Mouse (Mus musculus) lung, adult 10 weeks (tissue): Measurements from ENCODE around the gene Hsp90aa1. TPM values are rescaled to one million over a fixed set of nuclear protein-coding genes. Genes with fewer than 3 reads are reported as not detected.

Experiments
- polyA plus RNA-seq: library from polyadenylated mRNA; stranded (reverse); fragments of 350-450 nt; fragmentation: Illumina TruSeq; extraction: RNeasy Lipid Tissue Mini Kit (QIAGEN cat#74804); gene quantifications from one replicate; pipeline ENCODE4 v1.2.3, GENCODE M21; 2014; ENCODE audit warnings: low read depth, low replicate concordance; ENCODE audit not compliant: insufficient read depth

Gene Hsp90aa1
- 245 TPM for polyA plus RNA-seq

GRCm38 (mm10) chr12:110702556-110702955 lies at the start of gene Hsp90aa1:
Hsp90aa1 (minus strand) TSS chr12:110702728.

GRCm38 (mm10) chr12:110737170-110738157 lies 34.9 kb upstream of the Hsp90aa1 start, which contains the start of gene Wdr20:
Wdr20 (plus strand) TSS chr12:110737944.

GRCm38 (mm10) chr12:110682561-110683299 lies 19.8 kb downstream of the Hsp90aa1 start, which contains the start of gene 1700001K19Rik:
1700001K19Rik (minus strand) TSS chr12:110682619.

Other genes with a start within 250 kb of the Hsp90aa1 start
- gene Dync1h1, start 101.3 kb downstream of the Hsp90aa1 start, polyA plus RNA-seq, result 48.0 TPM
- not detected for gene 1700001K19Rik, start 20.1 kb downstream of the Hsp90aa1 start, polyA plus RNA-seq
- 13.1 TPM for gene Wdr20, start 35.2 kb upstream of the Hsp90aa1 start, polyA plus RNA-seq
- 4.7 TPM for gene Mok, start 138.2 kb upstream of the Hsp90aa1 start, polyA plus RNA-seq
- gene Zfp839, start 147.5 kb upstream of the Hsp90aa1 start, polyA plus RNA-seq, result 4.3 TPM
- 28.5 TPM for gene Cinp, start 186.4 kb upstream of the Hsp90aa1 start, polyA plus RNA-seq
- gene Tecpr2, start 186.5 kb upstream of the Hsp90aa1 start, polyA plus RNA-seq, result 1.5 TPM